Mouse (Mus musculus) cortical plate, adult 2 months (tissue): ENCODE data around the gene Olfr263. TPM values are rescaled to one million over a fixed set of nuclear protein-coding genes. Genes with fewer than 3 reads are reported as not detected.
"Not testable (repeated sequence)": the region's sequence is repeated elsewhere in the genome, so short reads cannot be mapped to it uniquely, and the experiment has no call there.

ENCODE experiments used
- H3K27ac ChIP-seq: fragments of 200-500 bp; 2 replicates; pipeline ENCODE4 v1.5.1; 2012; ENCODE audit warnings: low read length, control low read depth, inconsistent platforms; ENCODE audit not compliant: insufficient read depth
- H3K4me1 ChIP-seq: fragments of 200-500 bp; 2 replicates; pipeline ENCODE4 v1.6.1; 2011; ENCODE audit warnings: low read length; ENCODE audit not compliant: control insufficient read depth, insufficient read depth
- H3K4me3 ChIP-seq: fragments of 200-500 bp; 2 replicates; pipeline ENCODE4 v1.5.1; 2011; ENCODE audit warnings: mild to moderate bottlenecking, low read length, control low read depth; ENCODE audit not compliant: insufficient read depth
- CTCF ChIP-seq: fragments of 200-500 bp; IDR thresholded peaks from 2 replicates; pipeline ENCODE4 v1.5.1; 2011; ENCODE audit warnings: mild to moderate bottlenecking, control low read depth, low read length; ENCODE audit not compliant: insufficient read depth; ENCODE audit errors: extremely low read depth
- POLR2A ChIP-seq: fragments of 200-500 bp; IDR thresholded peaks from 2 replicates; pipeline ENCODE4 v1.6.1; 2011; ENCODE audit warnings: mild to moderate bottlenecking, low read length, control low read depth; ENCODE audit not compliant: insufficient read depth; ENCODE audit errors: extremely low read depth
- polyA plus RNA-seq: library from polyadenylated mRNA; depleted of rRNA; stranded (reverse); fragments of >200 nt; gene quantifications from 2 replicates; pipeline ENCODE4 v1.2.3, GENCODE M21; 2012; rRNA removed

Olfr263 gene
- not detected in 2 replicates for polyA plus RNA-seq

DNA sequence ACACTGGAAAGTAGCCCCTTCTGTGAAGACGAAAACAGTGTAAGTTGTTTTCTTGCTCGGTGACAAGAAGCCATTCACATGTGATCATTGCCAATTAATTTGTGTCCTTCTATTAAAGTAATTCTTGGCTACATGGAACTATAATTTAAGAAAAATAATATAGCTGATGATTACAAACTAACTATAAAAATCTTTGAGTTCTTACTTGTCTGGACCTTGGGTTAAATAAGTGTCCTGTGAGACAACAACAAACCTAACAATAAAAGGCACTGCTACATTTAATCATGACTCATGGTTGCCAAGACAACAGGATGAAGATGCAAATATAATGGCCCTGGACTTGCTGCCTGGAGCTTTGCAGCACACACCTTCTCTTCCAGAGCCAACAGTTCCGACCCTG, at the start of gene Olfr263:
Gene Olfr263 (plus strand): TSS at position 301 of the 400 bp plus-strand sequence.
- H3K4me3 ChIP-seq = not testable (repeated sequence)

DNA sequence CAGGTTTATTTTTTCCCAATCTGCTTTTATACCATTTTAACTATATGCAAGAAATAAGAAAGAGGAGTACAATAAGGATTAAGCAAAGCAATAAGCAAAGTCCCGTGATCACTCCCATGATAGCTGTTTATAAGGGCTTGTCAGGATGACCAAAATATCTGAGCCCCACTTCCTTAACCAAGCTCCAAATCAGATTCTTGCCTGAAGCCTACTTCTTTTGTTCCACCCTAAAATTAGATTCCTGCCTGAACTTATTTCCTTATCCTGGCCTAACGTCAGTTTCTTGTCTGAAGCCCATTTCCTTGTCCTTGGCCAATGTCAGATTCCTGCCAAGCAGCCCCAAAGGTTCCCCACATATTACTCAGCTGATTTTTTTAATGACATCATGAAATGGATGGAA, 46.8 kb upstream of the Olfr263 start:
- H3K27ac ChIP-seq = no peak overlapping the region
- no peak overlapping the region for H3K4me3 ChIP-seq
- H3K4me1 ChIP-seq = no peaks in the 10 kb centered on the region
- no peak for TF ChIP-seq CTCF
- TF ChIP-seq POLR2A = no peak

More for the DNA sequence above, at the start of gene Olfr263:
- not testable (repeated sequence) for H3K4me1 ChIP-seq, H3K27ac ChIP-seq

DNA sequence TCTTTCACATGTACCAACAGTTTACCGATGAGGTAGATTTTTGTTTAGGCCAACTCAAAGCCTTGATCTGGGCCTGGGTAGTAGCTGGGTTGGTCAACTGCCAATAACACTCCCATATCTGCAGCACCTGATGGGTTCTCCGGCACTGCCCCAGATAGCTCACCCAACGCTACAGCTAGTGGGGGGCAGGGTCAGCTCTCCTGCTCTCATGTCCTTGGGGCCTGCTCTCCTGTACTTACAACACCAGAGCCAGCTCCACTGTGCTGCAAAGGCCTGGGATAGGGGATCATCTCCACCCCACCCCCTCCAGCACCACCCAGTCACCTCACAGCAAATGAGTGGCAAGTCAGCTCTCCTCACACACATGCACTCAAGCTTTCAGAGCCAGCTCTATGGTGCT, 19.7 kb upstream of the Olfr263 start:
- no peak overlapping the region for H3K4me3 ChIP-seq

DNA sequence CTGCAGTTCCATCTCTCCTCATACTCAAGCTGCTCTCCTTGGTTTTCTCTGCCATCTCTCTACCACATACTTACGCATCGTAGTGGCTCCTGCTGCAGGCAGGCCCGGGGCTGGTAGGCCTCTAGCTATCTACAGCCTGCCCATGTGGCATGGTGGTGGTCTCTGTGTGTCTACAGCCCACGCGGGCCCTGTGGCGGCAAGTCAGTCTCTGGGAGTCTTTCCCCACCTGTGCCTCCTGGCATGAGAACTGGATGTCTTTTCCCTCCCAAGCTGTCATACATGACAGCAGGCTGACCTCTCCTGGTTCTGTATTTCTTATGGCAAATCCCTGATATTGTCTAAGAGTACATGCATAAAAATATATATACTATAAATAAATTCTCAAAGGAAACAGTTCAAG, 19.0 kb upstream of the Olfr263 start:
- Histone ChIP-seq H3K4me1 (no peaks in the 10 kb centered on the region), H3K4me3 (no peak overlapping the region), H3K27ac (no peak overlapping the region)
- TF ChIP-seq POLR2A = no peak
- no peak for TF ChIP-seq CTCF

More for the DNA sequence above, 19.7 kb upstream of the Olfr263 start:
- no peaks in the 10 kb centered on the region for H3K4me1 ChIP-seq
- no peak overlapping the region for H3K27ac ChIP-seq
- no peak for TF ChIP-seq POLR2A
- no peak for TF ChIP-seq CTCF

DNA sequence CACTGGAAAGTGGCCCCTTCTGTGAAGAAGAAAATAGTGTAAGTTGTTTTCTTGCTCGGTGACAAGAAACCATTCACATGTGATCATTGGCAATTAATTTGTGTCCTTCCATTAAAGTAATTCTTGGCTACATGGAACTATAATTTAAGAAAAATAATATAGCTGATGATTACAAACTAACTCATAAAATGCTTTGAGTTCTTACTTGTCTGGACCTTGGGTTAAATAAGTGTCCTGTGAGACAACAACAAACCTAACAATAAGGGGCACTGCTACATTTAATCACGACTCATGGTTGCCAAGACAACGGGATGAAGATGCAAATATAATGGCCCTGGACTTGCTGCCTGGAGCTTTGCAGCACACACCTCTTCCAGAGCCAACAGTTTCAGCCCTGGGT, 18.3 kb upstream of the Olfr263 start, which contains the start of gene Olfr1369-ps1:
Gene Olfr1369-ps1 (plus strand): TSS at position 301 of the 400 bp plus-strand sequence.
- H3K27ac ChIP-seq, H3K4me3 ChIP-seq, H3K4me1 ChIP-seq: not testable (repeated sequence)

DNA sequence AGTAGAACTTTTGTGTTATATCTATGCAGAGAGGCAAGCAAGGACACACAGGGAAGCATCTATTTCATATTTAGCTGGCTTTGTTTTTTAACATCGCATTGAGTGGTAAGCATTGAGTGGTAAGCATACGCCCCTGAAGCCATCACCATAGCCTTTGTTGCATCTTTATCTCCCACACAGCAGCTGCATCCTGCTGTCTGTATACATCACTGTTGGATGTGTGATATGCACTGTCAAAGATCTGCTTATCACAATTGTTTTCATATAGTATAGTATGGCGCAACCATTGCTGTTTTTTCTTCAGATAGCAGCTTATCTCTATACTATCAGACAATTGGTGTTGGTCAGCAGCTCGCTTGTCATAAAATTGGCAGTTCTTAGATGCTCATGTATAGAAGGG, 15.3 kb upstream of the Olfr263 start:
- no peak overlapping the region for H3K4me3 ChIP-seq
- no peaks in the 10 kb centered on the region for H3K4me1 ChIP-seq
- H3K27ac ChIP-seq = no peak overlapping the region
- TF ChIP-seq POLR2A (no peak), CTCF (no peak)

DNA sequence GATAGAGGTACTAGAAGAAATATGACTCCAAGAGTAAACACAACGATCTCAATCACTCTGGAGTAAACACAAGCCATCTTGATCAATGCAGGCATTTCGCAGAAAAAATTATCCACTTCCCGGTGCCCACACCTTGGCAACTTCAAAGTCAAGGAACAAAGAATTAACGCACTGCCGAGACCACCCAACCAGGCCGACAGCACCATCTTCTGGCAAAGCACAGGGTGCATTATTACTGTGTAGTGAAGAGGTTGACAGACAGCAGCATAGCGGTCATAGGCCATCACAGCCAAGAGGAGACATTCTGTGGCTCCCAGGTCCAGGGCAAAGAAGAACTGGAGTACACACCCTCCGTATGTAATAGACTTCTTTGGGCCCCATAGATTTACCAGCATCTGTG, 13.0 kb downstream of the Olfr263 start:
- Histone ChIP-seq H3K27ac (no peak overlapping the region), H3K4me1 (no peaks in the 10 kb centered on the region), H3K4me3 (no peak overlapping the region)
- TF ChIP-seq POLR2A (no peak), CTCF (0 out of 2 replicates have a peak, but pooled peaks have one; percentile 4)

DNA sequence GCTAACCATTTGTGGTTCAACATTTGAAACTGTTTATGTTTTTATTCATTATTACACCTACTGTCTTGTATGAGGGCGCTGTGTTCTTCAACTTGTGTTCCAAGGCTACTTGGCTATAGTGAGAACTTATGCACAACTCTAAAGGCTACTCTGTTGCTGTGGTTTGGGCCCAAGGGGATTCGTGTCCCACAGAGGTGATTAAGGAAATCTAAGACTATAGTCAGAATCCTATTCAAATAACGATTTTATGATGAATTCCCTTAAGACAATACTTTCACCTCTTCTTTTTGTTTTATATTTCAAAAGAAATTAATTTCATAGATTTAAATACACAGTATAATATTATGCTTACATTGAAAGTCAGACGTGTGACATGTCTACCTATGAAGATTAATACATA, 16.3 kb downstream of the Olfr263 start, which contains the start of gene Olfr1368:
Gene Olfr1368 (minus strand): TSS at position 101 of the 400 bp plus-strand sequence.
- H3K4me3 ChIP-seq = no peak within 1 kb of the TSS
- no peak within 1 kb of the TSS for H3K27ac ChIP-seq
- no peaks in the 10 kb centered on the region for H3K4me1 ChIP-seq
- TF ChIP-seq POLR2A (no peak), CTCF (no peak)

DNA sequence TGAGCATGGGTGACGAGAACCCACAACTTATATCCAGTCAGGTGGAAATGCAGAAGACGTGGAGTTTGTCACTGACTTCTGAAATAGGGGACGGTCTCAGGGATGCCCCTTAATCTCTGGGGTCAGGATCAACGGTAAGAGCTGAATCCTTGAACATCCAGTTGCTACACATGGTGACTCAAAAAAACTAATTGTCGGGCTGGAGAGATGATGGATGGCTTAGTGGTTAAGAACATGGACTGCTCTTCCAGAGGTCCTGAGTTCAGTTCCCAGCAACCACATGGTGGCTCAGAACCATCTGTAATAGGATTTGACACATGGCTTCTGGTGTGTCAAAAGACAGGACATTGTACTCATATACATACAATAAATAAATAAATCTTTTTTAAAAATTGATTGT, 26.4 kb downstream of the Olfr263 start:
- no peak for TF ChIP-seq CTCF
- TF ChIP-seq POLR2A = no peak
- Histone ChIP-seq H3K4me1 (no peaks in the 10 kb centered on the region), H3K4me3 (no peak overlapping the region)

DNA sequence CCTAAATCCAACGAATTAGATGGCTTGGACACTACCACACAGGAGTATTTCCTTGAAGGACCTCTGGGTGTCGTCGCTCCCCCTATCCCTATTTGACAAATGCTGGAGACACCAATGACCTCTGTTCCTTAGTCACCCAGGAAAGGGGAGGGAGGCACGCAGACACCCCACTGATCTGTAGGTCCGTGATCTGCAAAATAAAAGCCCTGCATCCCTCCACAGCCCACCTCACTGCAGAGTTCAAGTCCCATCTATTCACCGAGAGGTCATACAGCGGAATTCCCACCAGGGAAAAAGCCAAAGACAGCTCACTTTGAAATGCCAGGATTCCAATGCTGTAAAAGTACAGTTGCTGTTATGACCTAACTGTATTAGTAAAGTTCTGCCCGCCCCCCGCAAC, 28.6 kb downstream of the Olfr263 start:
- TF ChIP-seq CTCF (no peak), POLR2A (no peak)
- H3K27ac ChIP-seq = no peak overlapping the region
- no peak overlapping the region; the same call in 1 of the 2 replicates for H3K4me3 ChIP-seq
- no peaks in the 10 kb centered on the region for H3K4me1 ChIP-seq

More for the DNA sequence above, 26.4 kb downstream of the Olfr263 start:
- H3K27ac ChIP-seq = no peak overlapping the region

DNA sequence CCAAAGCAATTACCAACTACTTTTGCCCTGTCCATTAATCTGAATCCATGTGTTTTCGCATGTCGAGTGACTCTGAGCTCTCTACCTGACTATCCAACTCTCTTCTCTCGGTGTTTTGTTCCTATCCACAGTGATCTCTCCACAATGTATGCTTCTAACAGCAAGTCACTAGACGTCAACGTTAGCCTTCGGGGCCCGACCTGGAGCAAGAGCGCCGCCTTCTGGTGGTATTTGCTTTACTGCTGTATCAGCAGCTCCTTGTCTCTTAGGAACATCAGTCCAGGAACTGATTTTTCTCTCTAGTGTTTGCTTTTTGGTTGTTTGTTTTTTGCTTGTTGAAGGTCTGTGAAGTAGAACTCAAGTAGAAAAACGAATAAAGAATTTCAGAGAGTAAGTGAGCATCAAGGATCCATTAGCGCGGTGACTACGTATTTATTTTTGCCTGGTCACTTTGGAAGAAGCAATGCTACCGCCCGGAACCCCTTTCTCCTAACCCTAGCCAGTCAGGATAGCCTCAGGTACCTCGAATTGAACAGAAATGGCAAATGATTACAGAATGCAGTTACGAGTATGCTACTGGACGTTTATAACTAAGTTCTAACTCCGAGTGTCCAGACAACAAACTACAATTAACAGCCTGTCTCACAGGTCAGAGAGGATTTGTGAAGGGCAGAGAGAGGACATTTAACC, 29.5 kb downstream of the Olfr263 start:
- Histone ChIP-seq H3K27ac (no peak overlapping the region), H3K4me3 (peak overlapping the region; percentile 42), H3K4me1 (no peaks in the 10 kb centered on the region)
- no peak for TF ChIP-seq POLR2A
- TF ChIP-seq CTCF = peak; percentile 72
